Mouse (Mus musculus): ENCODE measurements around the gene 6330409D20Rik.
A peak's percentile ranks its signal among the peaks of the same experiment; 100 is the strongest.

Gene 6330409D20Rik

DNA sequence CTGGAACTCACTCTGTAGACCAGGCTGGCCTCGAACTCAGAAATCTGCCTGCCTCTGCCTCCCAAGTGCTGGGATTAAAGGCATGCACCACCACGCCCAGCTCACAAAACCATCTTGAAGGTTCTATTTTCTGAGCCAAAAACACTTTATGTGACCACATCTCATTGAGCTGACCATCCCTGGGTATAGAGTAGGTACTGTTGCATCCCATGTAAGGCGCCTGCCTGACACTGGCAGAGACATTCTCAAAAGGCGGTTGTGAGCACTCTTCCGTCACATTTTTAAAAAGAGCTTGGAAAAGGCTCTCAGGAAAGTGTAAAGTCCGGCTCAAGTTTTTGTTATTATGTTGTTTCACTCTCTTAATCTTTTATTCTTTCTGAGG lies 15.8 kb upstream of the 6330409D20Rik start:
- DNase-seq (ENCODE audit: low read depth): no peak

DNA sequence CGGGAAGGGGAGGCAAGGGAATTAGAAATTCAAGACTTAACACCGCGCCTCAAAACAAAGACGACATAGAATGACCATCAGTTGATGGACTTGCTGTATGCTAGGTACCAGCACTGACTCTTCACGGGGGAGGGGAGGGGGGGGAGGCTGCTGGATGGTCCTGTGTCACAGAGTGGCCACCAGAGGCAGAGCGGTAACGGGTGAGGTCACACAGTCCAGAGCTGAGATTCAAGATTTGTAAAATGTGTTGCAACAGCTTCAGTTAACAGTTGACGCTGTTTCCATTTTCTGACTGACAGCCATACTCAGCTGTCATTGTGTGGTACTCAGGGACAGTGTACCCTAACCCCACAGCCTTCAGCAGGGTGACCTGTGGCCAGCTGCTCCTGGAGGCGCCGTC lies 11.4 kb upstream of the 6330409D20Rik start:
- no peak for DNase-seq (ENCODE audit: low read depth)

DNA sequence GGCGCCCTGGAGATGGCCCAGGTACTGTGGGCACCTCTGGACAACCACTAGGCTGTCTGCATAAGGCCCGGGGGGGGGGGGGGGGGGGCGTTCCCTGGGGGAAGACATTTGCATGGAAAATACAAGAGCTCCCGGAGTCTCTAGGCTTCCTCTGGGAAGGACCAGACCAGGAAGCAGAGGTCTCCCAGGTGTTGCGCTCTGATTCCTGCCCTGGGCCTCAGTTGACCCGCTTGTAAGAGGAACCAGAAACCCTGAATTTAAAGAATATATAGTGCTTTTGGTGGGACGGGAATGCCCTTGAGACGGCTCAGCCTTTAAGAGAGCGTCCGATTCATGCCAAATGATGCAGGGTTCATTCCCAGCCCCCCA lies 10.8 kb upstream of the 6330409D20Rik start:
- no peak for DNase-seq (ENCODE audit: low read depth)

DNA sequence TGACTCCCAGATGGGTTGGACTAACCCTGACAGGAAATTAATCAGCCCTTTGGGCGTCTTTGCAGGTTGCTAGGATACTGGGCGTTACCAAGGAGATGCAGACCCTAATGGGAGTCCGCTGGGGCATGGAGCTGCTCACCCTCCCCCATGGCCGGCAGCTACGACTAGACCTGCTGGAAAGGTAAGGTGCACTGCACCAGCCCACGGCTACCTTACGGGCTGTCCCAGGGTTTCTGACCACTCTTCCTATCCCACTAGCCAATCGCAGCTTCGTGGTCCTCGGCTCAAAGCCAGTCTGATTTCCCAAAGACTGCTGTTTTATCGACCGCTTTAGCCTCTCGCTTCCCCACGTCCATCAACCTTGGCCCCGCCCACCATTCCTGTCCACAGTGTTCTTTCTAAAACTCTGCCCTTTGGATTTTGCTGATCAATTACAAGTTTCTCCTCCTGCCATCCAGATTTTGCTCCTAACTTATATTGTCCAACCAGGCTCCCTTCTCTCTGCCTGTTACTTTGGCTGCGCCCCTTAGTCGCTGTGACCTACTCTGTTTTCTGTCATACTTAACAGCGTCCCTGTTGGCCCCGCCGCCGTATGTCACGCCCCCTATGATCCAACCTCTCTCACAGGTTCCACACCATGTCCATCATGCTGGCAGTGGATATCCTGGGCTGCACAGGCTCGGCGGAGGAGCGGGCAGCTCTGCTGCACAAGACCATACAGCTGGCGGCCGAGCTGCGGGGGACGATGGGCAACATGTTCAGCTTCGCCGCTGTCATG lies 10.3 kb upstream of the 6330409D20Rik start:
- DNase-seq (ENCODE audit: low read depth): no peak

DNA sequence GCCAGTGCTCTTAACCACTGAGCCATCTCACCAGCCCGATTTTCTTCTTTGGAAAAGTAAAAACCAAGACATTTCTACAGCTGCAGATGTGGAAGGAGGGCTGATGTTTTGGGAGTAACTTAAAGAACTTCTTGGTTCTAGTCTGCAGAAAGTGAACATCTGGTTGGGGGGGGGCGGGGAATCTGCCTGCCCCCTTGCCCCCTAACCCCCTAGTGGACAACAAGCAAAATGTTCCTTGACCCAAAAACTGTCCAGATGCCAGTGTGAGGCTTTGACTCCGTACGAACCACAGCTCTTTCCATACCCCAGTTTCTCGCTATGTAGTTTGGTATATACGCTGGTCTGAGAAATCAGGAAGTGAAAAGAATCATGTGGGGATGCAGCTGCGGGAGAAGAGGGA lies 9.4 kb upstream of the 6330409D20Rik start:
- no peak for DNase-seq (ENCODE audit: low read depth)

DNA sequence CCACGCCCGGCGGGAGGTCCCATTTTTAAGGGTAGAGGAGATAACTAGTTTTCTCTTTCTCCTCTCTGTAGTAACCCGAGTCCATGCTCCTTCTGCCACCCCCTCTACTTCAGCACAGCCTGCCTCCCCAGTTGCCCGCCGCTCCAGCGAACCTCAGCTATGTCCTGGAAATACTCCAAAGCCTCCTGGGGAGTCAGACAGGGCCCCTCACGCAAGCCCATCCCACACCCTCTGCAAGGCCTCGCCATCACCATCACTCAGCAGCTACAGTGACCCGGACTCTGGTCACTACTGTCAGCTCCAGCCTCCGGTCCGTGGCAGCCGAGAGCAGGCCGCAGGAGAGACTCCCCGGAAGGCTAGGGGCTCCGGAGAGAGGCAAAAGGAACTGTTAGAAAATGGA lies 8.3 kb upstream of the 6330409D20Rik start:
- no peak for DNase-seq (ENCODE audit: low read depth)

DNA sequence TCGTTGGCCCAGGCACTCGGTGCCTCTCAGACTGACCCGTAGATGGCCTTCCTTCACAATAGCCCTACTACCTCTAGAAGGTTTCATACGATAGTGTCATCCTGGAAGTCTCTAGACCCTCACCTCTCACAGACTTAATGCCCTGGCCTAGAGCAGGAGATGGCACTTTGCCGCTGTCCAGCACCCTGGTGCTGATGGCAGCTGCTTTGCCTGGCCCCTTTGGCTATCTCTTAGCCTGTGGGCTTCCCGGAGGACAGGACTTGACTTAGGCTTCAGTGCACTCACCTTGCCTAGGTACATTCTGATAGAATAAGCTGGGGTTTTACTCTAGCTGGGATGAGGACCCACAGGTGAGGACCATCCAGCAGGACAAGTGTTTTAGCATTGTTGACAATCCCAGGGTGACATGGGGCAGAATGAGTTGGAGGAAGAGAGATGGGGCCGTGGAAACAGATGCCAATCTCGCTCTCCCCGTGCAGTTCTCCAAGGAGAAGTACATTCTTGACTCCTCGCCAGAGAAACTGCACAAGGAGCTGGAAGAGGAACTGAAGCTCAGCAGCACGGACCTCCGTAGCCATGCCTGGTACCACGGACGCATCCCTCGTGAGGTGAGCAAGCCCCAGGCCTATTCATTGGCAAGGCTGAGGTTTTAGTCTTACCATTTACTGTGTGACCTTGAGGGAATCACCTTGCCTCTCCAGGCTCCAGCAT lies 3.6 kb upstream of the 6330409D20Rik start:
- DNase-seq (ENCODE audit: low read depth): no peak

DNA sequence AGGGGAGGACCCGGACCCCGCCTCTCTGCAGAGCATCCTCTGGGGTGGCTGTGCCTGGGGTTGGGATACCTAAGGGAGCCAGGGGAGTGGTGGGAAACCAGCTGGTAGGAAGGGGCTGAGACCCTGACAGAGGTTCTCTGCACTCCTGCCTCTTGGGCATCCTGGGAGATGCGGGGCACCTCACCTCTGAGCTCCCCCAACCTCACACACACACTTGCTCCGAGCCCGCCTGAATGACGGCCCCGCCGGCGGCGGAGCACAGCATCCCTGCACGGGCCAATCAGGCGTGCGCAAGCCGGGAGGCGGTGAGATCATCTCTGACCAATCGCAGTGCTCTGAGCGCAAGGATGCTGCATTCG lies 1.3 kb upstream of the 6330409D20Rik start:
- no peak for DNase-seq (ENCODE audit: low read depth)

DNA sequence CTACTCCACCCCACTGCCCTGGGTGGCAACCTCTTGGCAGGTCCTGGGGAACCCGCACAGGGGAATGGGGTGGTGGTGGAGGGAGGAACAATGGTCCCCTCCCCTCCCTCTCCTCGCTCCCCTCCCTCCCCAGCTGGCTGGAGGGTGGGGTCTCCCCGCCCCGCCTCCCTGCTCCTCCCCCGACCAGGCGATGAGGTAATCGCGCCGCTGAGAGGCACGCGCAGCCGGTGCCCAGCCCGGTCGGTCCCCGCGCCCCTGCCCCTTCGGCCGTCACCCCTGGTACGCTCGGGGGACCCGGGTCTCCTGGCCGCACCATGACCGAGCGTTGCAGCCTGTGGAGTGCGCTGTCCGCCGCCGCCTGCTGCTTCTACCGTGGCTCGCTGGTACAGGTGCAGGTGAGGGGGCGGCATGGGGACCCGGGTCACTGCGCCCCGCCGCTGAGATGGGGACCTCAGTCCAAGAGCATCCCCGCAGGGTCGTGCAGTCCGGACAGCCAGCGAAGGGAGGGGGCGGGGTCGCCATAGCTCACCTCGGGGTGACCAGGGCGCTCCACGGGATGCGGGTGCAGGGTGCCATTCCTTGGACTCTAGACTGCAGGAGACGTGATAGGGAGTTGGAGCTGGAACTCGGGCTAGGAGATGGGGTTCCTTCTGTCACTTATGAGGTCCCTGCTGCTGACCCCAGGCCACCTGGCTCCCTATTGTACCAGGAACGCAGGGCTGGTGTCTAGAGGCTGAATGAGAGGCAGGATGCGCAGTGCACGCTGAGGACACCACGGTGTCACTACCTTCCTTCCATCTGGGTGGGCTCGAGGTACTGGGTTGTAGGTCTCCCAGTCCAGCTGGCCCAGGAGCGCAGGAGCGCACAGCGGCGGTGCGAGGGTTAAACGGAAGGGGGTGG lies 707 bp upstream of the 6330409D20Rik start:
- DNase-seq (ENCODE audit: low read depth): no peak

DNA sequence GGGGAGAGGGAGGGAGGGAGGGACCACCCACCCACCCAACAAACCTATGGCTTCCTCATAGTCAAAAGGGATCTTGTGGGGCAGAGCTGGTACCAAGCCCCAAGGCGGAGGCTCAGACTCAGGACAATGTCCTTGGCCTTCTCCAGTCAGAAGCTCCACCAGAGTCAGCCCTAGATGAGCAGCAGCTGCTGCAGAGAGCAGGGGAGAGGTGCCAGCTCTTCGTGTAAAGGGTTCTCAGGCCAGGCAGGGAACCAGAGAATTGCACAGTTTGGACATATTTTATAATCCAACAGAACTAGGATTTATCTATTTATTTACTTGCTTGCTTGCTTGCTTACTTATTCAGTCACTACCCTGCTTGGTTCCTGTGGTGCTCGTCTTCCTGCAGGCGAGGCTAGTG lies 1.5 kb downstream of the 6330409D20Rik start:
- DNase-seq (ENCODE audit: low read depth): no peak

DNA sequence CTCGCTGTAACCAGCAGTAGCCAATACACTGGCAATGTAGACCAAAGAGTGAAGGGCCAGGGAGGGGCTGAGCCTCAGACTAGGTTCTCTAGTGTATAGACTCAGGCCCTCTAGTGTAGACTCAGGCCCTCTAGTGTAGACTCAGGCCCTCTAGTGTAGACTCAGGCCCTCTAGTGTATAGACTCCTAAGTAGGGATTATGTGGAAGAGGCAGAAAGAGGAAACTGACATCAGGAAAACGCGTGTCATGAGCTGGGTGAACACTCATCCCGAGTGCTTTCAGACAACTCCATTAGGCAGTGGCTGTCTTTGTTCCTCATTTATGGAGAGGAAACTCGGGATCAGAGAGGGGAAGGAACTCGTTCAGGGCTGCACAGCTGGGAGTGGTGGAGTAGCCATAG lies 3.8 kb downstream of the 6330409D20Rik start:
- DNase-seq (ENCODE audit: low read depth): no peak

DNA sequence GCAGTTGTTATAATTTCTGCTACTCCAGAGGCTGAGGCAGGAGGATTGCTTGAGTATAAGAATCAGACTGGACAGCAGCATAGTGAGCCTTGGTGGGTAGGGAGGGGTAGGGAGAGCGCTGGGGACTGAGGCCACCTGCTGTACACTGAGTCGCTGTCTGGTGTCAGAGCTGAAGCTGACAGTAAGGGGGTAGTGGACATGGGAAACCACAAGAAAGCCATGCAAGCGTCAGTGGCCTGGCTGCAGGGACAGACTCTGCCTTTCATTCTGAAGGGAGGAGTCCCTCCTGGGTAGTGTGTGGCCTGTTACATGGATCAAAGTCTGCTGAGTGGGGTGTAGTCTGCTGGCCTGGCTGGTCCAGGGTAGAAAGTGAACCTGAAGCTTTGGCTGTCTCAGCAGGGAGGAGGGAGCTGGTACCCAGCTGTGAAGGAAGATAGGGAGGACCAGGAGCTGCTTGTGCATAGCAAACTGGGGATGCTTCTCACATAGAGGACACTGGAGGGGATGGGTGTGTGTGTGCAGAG lies 4.4 kb downstream of the 6330409D20Rik start:
- no peak for DNase-seq (ENCODE audit: low read depth)

DNA sequence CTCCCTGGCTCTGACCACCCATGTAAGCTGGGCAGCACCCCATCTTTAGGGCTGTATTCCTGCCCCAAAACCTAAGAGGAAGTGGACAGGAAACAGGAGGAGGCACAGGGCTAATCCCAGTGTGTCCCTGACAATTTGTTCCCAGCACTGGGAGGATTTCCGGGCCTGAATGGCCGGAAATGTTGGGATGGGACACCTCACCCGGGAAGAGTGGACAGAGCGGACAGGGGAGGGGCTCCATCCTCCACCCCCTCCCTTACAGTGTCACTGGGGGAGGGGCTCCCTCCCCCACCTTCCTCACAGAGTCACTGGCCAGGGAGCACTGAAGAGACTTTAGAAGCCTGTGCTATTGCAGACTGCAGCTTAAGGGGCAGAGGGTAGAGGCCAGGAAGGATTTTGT lies 5.9 kb downstream of the 6330409D20Rik start:
- DNase-seq (ENCODE audit: low read depth): no peak

DNA sequence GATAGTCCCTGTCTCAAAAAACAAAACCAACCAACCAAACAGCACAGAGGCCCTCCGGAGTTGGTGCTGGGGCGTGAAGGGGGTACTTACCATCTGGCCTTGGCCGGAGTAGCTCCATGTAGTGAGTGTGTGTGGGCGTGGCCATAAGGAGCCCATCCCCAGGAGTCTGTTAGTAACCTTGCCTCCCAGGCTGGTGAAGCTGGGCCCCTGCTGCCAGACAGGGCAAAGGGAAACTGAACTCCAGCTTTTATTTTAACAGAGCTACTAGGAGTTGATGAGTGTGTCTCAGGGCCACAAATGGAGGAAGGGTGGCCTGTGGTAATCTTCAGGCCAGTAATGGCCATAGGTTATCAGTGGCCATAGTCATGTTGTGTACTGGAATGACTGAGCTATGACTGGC lies 6.3 kb downstream of the 6330409D20Rik start:
- DNase-seq (ENCODE audit: low read depth): no peak

DNA sequence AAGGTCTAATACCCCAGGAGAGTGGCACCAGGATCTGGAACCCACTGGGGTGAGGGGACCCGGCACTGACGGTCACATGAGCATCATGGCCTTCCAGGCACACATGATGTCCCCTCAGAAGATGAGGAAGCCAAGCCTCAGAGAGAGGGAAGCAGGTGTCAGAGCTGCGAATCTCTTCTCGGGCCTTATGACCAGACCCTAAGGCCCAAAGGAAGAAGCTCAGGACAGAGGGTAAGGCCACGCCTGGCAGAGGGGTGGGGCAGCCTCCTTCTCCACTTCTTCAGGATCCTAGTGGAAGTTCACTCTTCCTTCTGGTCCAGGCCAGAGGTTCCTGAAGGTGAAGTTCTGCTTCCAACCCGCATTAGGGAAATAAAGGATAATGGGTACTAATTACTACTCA lies 8.1 kb downstream of the 6330409D20Rik start:
- DNase-seq (ENCODE audit: low read depth): no peak

DNA sequence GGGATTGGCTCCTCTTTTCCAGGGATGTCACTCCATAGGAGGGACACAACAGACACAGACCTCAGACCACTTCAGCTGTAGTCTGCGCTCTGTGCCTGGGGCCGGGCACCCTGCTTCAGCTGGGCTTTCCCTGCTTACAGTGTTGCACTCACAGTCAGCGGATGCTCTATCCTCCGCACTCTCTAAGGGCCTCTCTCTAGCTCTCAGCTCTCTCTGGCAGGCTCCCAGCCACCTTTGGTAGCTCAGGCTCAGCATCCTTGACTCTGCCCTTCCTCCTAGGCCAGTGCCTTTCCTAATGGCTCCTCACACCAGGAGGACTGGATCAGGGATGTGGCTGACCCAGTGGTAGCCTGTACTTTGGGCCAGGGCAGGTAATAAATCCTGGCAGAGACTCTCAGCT lies 8.9 kb downstream of the 6330409D20Rik start:
- DNase-seq (ENCODE audit: low read depth): no peak

DNA sequence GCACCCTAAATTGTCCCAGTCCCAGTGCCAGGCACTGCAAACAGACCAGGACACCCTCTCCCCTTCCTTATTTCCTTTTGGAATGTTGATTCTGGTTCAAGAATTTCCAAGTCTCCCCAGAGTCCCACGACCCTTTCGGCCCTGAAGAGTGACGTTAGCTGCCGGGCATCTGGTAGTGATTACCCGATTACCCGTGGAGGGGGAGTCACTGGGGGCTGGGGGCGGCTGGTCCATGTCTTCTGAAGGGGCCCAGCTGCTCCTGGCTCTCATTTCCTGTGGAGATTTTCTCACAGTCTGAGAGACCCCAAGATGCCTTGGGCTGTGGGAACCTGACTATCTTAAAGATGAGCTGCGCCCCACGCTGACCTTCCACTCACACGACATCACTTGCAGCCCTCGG lies 10.0 kb downstream of the 6330409D20Rik start:
- DNase-seq (ENCODE audit: low read depth): no peak

DNA sequence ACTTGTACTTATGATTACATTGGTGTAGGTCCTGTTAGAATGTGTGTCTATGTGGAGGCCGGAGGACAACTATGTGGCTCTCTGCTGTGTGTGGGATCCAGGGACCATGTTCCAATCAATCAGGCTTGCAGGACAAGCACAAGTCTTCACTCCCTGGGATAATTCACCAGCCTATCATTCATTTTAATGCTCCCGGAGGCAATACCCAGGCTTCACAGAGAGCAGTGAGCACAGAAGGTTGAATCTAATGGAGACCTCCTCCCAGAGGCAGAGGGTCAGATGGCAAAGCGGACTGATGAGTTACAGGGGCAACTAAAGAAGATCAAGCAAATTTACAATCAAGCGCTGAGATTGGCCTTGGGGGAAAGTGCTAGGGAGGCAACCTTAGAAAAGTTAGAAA lies 11.3 kb downstream of the 6330409D20Rik start:
- DNase-seq (ENCODE audit: low read depth): no peak

DNA sequence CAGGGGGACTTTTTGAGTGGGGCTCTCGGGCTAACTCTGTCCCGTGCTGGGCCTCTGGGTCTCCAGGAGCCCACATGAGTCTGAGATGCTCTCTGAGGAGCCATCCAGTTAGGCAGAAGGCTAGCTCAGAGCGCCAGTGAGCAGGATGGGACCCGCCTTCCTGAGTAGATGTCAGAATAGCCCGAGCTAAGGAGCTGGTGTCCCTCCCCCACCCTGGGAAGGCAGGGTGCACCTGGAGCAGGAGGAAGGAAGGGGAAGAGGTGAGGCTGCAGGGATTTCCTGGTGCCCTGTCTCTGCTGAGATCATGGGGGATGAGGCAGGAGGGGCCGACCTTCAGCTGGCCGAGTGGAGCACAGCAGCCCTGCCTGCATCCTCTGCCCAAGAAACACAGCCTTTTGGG lies 12.4 kb downstream of the 6330409D20Rik start:
- DNase-seq (ENCODE audit: low read depth): no peak

DNA sequence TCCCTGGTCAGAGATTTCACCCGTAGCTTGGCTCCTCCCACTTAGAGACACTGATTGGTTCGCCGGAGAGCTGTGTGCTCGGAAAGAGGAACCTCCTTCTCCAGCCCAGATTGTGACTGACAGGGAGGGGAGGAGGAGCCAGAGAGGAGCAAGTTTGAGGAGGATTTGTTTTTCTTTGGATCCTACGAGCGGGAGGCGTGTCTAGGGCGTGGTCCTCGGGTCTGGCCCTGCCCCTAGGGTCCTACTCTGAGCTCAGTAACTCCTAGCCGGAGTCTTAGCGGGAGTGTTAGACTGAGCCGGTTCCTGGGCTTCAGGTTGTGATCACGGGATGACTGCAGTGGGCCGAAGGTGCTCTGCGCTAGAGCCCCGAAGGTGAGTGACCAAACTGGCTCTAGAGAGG lies 13.4 kb downstream of the 6330409D20Rik start:
- peak; percentile 92 for DNase-seq (ENCODE audit: low read depth)

DNA sequence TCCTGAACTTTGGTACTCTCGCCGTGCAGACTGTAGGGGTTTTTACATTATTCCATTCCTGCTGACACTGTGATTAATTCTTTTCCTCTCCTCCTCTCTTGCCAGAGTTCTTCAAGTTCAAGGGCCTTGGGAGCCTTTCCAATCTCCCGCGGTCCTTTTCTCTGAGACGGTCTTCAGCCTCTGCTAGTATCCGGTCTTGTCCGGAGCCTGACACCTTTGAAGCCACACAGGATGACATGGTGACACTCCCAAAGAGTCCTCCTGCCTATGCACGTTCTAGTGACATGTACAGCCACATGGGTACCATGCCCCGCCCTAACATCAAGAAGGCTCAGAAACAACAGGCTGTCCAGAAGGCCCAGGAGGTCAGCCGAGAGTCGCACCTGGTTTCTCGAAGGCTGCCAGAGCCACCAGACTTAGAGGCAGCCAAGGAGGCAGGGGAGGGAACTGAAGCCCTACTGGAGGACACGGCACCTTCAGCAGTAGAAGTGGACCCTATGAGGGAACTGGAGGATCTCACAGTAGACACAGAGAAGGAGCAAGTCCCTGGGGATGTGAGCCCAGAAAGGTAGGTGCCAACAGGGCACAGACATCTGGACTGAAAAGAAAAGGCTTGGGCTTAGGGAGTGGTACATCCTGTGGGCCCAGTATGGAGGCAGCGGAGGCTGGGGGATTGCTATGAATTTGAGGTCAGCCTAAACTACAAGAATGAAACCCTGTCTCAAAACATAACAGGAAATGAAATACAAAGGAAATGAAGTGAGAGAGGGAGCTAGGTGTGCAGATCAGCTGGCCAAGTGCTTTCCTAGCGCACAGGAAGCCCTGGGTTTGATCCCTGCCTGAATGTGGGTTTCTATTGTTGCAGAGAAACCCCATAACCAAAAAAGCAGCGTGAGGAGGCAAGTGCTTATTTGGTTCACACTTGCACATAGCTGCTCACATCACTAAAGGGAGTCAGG lies 15.7 kb downstream of the 6330409D20Rik start:
- DNase-seq (ENCODE audit: low read depth): no peak

DNA sequence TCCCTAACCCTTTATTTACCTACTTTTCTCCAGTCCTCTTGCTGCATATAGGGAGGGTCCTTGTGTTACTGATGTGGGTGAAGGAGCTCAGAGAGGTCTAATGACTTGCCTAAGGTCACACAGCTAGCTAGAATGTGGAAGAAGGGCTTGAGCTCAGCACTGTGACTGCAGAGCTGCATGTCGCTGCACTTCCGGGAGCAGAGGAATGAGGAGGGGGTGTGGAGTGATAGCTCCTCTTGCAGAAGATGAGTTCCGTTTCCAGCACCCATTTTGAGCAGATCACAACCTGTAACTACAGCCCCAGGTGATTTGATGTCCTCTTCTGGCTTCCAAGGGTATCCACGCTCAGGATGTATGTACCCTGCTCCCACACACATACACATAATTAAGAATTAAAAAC lies 16.7 kb downstream of the 6330409D20Rik start:
- DNase-seq (ENCODE audit: low read depth): no peak
